Mouse (Mus musculus) natural killer cell, adult 2 months (primary cell): ENCODE results near the gene Kidins220.

Source experiments
- DNase-seq, 2 experiments: peaks; one replicate each; pipeline ENCODE4 v3.0.0; 2022; ENCODE audit warnings: low spot score in 2 of 2

Kidins220 gene

DNA sequence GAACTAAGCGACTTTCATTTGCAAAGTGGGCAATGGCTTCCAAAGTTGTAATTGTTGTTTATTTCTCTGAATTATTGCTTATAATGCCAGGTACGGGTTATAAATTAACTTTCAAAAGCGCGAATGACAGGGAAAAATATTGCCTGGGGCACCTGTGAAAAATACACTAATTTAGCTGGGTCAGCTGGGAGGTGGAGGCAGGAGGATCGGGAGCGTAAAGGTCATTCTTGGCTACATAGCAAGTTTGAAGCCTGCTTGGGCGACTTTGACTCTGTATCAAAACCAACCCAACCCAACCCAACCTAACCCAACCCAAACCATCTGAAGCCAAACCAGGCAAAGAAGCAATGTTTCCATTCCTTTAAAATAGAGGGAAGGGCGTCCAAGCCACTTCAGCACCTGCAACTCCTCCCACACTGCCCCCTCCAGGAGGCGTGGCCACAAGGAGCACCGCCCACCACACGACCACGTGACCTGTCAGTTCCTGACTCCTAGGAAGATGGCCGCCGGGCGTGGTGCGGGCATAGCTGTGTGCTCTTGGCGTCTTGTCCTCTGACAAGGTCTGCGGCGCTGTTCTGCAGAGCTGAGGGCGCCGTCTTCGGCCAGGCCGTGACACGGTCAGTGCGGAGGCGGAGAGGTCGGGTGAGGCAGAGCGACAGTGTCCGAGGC lies at the start of gene Kidins220:
TSS of gene Kidins220 (plus strand) at position 480 of the 669 bp plus-strand sequence.
- peak; percentile 96 for DNase-seq

DNA sequence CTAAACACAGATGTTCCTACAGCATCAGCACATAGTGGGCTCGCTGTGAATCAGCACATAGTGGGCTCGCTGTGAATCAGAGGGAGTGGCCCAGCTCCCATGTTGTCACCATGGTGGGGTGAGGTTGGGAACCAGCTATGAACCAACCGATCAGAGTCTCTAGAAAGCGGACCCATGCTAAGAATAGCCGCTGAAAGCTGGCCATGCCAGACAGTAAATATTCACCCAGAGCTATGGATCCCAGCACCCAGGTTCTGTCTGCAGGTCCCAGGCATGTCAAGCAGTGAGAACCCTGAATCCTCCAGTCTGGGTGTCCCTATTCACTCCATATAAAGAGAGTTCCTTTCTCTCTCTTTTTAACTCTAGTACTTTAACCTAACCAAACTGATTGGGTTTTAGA lies 49.4 kb upstream of the Kidins220 start:
- no peak for DNase-seq

DNA sequence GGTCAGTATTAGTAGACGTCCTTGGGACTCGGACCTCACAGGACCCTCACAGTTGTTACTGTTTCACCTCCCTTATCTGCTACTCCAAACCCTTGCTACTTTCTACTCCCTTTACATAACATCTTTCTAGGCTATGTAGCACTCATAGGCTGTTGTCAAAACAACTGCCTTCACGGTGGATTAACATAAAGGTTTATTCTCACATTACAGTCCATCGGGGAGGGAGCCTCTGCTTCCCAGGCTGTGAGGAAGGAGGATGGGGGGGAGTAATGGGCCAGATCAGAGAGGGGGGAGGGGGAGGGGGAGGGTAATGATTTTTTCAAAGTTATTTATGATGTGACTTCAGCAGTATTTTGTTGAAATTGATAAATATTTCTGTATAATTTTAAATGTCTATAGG lies 49.0 kb upstream of the Kidins220 start:
- no peak for DNase-seq

DNA sequence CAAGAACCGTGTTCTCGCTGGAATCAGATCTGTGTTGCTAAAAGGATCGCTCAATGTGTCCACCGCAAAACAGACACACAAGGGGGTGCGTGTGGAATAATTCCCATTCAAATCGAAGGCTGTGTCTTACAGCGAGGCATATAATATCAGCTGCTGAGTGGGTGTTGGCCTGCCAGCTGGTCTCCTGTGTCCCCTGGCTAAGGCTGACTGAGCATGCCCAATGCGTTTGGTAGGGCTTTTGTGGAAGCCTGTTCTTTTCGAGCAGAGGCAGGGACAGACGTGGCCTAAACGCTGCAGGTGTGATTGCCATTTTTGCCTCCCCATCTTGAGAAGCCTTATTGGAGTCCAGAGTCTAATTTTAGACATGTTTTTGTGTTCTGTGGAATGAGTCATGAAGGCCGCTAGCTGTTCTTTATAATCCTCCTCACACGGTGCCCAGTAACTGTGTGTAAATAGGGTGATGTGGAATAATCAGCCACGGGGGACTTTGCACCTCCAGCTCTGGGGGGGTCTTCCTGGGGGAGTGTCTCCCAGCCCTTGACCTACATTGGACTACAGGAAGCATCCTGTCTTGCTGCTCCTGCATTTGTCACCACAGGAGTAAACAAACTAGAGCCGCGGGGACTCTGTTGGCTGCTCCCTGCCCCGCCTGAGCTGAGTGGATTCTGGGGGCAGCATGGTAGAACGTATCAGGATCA lies 46.5 kb upstream of the Kidins220 start:
- DNase-seq = no peak

DNA sequence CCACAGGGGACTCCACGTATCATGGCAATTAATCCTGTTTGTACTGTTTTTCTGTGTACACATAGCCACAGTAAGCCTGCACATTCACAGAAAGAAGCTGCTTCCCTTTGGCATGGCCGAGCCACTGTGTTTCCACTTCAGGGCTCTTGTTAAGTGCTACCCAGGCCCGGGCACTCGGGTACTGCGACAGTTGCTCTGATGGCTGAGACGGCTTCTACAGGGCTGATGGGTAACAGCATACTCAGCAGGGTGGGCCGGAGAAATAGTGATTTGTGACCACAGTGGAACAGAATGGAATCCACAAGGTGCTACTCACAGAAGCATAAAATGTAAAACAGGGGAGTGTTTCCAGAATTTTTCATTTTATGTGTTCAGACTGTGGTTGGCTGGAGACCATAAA lies 45.7 kb upstream of the Kidins220 start:
- DNase-seq = no peak

DNA sequence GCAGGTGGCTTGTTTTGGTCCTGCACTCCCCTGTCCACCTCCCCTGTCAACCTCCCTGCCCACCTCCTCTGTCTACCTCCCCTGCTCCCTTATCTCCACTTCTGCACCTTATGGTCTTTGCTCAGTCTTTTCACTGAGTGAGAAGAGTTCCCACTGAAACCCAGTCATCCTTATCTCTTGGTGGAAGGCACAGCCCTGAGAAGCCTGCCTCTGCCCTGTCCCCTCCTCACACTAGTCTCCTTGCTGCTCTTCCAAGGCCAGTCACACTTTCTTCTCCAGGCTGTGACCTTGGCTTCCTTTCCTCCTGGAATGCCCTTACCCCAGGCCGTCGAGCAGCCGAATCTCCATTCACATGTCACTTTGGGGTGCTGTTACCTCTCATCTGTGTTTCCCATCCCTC lies 44.0 kb upstream of the Kidins220 start:
- no peak for DNase-seq

DNA sequence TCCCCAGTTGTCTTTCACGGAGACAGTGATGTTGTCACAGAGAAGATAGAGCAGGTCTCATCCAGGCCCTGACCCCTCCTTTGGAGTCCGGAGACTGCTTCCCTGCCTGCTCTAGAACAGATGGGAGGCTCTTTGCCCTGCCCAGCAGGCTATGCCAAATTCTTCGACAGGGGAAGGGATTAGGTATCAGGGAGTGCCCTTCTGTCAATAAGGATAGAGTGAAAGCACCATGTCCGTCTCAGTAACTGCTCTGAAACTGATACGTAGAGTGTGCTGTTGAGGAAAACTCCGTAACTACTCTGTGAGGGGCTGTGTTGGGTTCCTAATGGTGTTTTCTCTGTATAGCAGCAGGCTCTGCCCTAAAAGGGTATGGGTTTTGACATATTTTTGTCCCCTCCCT lies 42.6 kb upstream of the Kidins220 start:
- no peak for DNase-seq

DNA sequence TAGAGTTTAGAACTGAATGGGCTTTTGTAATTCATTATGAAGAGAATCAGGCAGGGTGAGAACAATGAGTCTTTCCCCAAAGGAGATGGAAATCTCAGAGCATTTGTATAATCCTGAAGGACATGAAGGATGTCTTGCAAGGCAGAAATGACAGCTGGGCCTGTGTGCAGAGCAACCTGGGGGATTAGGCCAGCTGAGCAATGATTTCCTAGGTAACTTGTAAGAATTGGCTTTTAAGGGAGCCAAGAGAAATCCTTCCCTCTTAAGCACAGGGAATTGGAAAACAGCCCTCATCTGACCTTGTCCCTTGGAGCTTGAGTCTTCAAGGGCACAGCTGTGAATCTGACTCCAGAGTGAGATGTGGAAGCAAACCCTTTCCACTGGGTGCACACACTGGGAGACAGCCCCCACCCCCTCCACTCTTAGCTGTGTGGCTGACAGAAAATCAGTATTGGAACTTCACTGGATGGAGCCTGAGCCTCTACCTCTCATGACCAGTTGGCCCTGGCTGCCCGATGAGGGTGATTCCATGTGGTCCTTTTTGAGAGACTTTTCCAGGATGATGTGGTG lies 41.4 kb upstream of the Kidins220 start:
- DNase-seq = no peak

DNA sequence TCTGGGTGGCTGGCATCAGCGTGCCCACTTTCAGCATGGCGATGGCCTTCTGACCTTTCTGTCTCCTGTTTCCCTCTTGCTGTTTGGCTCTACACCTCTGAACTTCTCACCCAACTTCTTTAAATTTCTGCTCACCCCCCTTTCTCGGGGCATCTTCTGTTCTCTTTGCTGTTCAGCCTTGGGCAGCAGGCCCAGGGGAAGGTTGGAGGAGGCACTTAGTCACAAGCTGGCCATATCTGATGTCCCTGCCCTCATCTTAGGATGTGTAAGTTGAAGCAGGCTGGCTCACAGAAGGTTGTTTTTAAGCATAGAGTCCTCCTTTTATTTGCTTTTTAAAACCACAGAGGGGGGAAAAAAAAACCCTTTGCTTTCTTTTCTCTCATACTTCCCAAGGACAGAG lies 40.7 kb upstream of the Kidins220 start:
- DNase-seq = no peak

DNA sequence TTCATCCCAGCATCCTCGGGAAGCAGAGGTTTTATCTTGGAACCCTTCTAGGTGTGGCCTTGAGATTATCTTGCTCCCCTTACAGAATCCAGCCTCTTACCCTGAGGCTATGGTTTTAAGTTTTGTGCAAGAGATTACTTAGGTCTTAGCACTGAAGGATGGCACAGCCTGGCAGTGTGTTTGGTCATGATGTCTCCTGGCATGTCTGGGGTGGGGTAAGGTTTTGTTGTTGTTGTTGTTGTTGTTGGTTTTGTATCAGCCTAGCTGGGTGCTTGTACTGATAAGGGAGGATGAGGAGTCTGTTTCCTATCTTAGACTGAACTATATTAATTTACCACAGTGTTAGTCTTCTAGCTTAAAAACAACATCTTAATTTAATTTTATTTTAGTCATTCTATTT lies 38.4 kb upstream of the Kidins220 start:
- DNase-seq = no peak

DNA sequence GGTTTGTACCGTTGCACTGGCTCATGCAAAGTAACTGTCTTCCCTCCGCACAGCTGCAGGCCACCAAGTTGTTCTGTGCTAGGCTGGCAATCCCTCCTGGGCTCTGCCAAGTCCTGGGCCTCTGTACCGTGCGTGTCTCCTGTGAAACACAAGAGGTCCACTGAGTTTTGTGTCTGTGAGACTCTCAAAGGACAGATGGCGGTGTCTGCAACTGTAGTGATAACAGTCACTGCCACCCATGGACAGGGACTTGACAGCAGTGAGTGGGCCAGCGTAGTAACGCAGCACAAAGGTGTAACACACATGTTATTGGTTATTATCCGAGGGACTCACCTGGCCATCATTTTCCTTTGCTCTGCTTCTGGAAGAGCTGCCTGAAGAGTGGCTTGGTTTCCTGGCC lies 35.4 kb upstream of the Kidins220 start:
- no peak for DNase-seq

DNA sequence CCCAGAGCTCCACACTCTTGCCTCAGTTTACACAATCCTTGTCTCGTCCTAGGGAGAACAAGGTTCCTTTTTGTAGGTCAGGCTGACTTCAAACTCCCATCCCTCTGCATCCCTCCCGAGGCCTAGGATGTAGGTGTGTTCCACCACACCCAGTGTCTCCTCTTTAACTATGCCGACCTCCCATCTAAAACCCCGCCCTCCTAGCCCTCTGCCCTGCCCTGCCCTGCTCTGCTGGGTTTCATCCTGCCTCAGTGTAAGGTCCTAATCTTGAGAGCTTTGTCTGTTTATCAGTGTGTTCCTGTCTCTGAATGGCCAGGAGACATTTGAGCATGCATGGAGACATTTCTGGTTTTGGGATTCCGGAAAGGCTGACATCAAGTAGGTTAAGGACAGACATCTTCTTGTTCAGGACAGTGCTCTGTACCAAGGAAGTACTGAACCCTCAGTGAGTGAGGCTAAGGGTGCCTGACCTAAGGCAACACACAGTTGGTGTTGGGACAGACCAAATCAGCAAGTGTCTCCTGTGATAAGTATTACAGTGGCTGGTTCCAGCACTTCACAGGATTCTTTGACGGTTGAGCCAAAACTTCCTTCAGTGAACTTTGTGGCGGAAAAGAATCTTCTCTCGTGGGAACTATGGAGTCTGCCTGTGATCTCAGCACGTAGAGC lies 32.0 kb upstream of the Kidins220 start:
- DNase-seq = no peak

DNA sequence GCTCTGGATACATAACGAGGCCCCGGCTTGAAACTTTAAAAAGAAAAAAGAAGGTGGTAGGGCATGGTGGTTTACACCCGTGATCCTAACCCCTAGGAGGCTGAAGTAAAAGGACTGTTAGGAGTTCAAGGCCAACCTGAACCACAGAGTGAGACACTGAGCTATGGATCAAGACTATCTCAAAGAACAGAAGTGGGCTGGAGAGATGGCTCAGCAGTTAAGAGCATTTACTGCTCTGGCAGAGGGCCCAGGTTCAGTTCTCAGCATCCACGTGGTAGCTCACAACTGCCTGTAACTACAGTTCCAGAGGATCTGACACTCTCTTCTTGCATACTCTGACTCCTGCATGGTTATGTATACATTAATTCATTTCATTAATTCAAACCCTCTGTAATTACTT lies 31.3 kb upstream of the Kidins220 start:
- no peak for DNase-seq

DNA sequence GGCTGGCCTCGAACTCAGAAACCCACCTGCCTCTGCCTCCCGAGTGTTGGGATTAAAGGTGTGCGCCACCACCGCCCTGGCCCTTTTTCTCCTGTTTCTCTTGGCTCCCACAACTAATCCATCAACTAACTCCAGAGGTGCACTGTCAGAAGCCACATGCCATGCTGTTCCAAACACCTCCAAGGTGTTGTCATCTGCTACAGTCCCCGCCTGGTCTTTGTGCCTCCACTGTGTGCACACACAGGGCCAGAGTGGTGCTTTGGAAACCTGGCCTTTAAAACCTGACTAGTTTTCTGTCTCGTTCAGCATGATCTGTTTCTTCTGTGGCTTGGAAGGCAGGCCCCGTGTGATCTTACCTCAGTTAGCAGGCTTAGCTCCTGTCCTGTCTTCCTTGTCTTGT lies 30.1 kb upstream of the Kidins220 start:
- no peak for DNase-seq

DNA sequence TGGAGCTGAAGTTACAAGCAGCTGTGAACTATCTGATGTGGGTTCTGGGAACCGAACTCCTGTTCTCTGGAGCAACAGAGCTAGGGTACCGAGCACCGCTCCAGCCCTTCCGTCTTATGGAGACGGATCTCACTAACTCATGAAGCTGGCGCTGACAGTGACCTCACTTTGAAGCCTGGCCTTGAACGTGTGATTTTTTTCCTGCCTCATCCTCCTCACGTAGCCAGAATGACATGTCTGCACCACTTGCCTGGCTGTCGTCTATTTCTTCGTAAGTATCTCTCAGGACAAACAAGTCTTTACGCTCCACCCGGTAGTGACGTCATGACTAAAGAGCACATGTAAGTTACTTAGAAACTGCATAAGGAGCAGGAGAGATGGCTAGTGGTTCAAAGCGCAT lies 27.7 kb upstream of the Kidins220 start:
- DNase-seq = no peak

DNA sequence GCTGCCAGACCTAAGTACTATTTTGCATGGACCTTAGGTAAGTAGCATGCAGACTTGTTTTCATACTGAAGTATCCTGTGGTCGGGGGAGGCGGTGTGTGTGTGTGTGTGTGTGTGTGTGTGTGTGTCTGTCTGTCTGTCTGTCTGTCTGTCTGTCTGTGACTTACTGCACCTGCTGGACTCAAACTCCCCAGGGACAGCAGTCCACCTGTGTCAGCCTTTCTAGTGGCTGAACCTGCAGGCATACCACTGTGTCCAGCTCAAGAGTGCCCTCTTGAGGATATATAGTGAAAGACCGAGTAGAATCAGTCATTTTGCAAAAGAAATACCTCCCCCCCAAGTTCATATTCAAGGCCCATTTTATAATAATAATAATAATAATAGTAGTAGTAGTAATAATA lies 26.4 kb upstream of the Kidins220 start:
- no peak for DNase-seq

DNA sequence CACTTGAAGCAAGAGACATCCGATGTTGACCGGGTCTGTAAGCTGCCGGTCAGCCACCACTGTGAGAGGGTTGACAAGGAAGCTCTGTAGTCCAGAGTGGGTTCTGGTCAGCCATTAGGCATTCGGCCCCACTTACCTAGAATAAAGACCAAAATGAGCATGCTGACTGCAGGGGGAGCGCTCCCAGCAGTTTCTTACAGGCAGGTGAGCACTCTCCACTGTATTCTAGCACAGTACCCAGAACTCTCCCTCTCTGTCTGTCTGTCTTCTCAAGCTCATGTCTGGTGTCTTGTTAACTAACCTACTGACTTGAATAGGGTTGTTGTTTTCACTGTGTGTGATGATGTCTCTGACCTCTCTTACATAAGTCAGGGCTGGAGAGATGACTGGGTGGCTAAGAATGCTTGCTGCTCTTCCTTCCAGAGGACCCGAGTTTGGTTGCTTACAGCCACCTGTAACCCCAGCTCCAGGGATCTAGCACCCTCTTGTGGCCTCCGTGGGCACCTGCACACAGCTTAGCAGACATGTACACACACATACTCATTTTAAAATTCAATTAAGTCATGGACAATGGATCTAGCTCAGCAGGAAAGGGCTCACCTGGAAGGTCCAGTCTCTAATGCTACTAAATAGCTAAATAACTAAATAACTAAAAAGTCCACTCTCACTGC lies 24.2 kb upstream of the Kidins220 start:
- no peak for DNase-seq

DNA sequence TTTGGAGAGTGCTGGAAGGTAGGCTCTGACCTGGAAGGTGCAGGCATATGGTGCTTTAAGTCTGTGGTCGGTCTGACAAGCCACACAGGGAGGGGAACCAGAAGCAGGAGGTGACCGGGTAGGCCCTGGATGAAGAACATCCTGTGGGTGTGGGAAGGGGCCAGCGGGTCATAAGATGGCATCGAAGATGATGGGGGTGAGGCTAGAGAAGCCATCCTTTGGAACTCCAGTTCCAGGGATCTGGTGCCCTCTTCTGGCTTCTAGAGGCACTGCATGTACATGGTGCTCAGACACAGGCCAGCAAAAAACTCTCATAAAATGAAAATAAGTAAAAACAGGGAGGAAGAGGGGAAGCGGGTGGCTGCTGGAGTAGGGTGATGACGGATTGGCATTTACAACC lies 22.6 kb upstream of the Kidins220 start:
- peak; percentile 28 for DNase-seq

DNA sequence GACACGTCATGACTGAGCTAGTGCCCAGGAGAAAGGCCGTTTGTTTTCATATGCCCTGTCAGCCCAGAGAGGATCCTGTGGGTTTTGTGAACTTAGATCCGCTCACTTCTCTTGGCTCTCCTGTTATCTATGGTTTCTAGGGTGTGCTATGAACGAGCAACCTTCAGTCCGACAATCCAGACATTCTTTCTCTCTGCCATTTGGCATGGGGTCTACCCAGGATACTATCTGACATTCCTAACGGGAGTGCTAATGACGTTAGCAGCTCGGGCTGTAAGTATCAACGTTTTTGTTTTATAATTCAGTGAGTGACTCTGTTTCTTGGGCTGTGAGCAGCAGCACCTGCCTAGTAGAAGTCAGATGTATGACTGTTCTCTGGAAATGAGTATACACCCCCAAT lies 19.6 kb upstream of the Kidins220 start:
- DNase-seq = no peak

DNA sequence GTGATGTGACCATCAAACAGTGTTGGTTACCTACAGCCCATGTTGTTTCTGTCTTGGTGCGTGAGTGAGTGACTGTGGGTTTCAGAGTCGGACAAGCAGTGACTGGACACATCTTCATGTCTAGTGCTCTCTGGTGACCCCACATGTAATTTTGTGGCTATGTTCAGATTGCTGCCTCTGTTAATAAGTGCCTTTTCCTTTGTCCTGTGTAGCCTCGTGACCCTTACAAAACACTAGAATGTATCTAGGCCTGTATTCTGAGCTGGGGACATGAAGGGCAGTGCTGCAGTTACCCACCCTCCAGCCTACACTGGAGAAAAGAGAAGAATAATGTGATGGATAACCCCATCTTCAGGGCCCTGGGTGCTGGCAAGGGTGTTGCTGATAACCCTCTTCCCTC lies 16.2 kb upstream of the Kidins220 start:
- no peak for DNase-seq

DNA sequence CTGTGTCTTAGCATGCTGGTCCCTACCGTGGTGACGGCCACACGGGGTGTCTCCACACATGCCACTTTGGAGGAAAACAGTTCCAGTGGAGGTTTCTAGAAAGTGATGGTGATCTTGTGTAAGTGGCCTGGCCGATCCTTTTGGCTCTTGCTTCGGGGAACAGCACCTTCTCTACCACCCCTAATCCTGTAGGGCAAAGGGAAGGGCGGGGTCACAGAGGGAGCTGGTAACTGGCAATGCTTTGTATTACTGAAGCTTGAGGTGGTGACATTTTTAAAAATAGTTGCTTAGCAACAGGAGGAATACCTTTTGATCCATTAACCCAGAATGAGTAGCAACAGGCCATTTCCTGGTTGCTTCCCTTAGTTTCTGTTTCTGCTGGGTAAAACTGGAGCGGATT lies 12.9 kb upstream of the Kidins220 start:
- no peak for DNase-seq

DNA sequence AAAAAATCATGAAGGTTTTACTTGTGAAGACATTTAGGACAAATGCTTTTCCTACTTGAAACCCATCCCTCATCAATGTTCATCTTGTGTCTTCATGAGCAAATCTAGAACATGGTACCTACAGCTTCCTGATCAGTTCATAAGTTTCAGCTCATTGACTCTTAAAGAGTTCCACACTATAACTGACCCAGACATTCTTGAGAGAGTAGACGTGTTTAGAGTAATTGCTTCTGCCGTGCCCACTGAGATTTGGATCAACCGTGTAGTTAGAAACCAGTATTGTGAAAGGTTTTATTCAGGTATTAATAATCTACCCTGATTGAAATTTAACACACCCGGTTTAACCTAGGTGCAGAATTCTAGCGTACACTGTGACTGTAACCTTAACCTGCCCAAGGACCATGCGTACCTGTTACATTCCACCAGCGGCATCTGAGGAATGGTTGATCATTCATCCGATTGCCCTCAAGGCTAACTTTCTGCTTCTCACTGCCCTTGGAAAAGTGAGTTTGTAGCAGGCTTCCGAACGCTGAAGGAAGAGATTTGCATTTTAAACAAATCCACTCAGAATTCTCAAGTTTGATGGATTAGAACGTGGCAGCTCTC lies 12.3 kb upstream of the Kidins220 start:
- no peak for DNase-seq
